Mouse (Mus musculus): ENCODE results near the gene Zfr.

Gene Zfr

GRCm38 (mm10) chr15:12117242-12118092 lies at the start of gene Zfr:
Zfr (plus strand) TSS chr15:12117831.
- peak; percentile 91 to 93 for DNase-seq (ENCODE audit: low spot score in 2 of 2)

- DNase-seq (ENCODE audit: low spot score in 2 of 2), result peak; percentile 64 to 73
Measured at GRCm38 (mm10) chr15:12067971-12068370, 49.7 kb upstream of the Zfr start.

- DNase-seq (ENCODE audit: low spot score in 2 of 2), result no peak
Measured at GRCm38 (mm10) chr15:12068395-12069218, 49.0 kb upstream of the Zfr start.

GRCm38 (mm10) chr15:12072709-12073336 lies 44.8 kb upstream of the Zfr start:
- DNase-seq (ENCODE audit: low spot score in 2 of 2), result no peak

- no peak for DNase-seq (ENCODE audit: low spot score in 2 of 2)
Measured at GRCm38 (mm10) chr15:12074426-12074825, 43.2 kb upstream of the Zfr start.

GRCm38 (mm10) chr15:12082344-12082743 lies 35.3 kb upstream of the Zfr start:
- no peak for DNase-seq (ENCODE audit: low spot score in 2 of 2)

- peak; percentile 56 to 71 for DNase-seq (ENCODE audit: low spot score in 2 of 2)
Measured at GRCm38 (mm10) chr15:12084164-12084563, 33.5 kb upstream of the Zfr start.

- DNase-seq (ENCODE audit: low spot score in 2 of 2), result peak; percentile 32 to 69
Measured at GRCm38 (mm10) chr15:12084859-12085258, 32.8 kb upstream of the Zfr start.

- no peak for DNase-seq (ENCODE audit: low spot score in 2 of 2)
Measured at GRCm38 (mm10) chr15:12087634-12088033, 30.0 kb upstream of the Zfr start.

GRCm38 (mm10) chr15:12088091-12088490 lies 29.5 kb upstream of the Zfr start:
- no peak for DNase-seq (ENCODE audit: low spot score in 2 of 2)

GRCm38 (mm10) chr15:12090087-12090486 lies 27.5 kb upstream of the Zfr start:
- DNase-seq (ENCODE audit: low spot score in 2 of 2), result no peak

- no peak for DNase-seq (ENCODE audit: low spot score in 2 of 2)
Measured at GRCm38 (mm10) chr15:12090981-12091669, 26.5 kb upstream of the Zfr start.

- peak in 1 of 2 experiments; percentile 28 for DNase-seq (ENCODE audit: low spot score in 2 of 2)
Measured at GRCm38 (mm10) chr15:12091781-12092458, 25.7 kb upstream of the Zfr start.

GRCm38 (mm10) chr15:12093026-12093960 lies 24.3 kb upstream of the Zfr start:
- DNase-seq (ENCODE audit: low spot score in 2 of 2), result no peak

GRCm38 (mm10) chr15:12093961-12094566 lies 23.6 kb upstream of the Zfr start:
- DNase-seq (ENCODE audit: low spot score in 2 of 2), result no peak

GRCm38 (mm10) chr15:12096447-12096846 lies 21.2 kb upstream of the Zfr start:
- DNase-seq (ENCODE audit: low spot score in 2 of 2), result no peak

GRCm38 (mm10) chr15:12097344-12097743 lies 20.3 kb upstream of the Zfr start:
- DNase-seq (ENCODE audit: low spot score in 2 of 2), result no peak

- no peak for DNase-seq (ENCODE audit: low spot score in 2 of 2)
Measured at GRCm38 (mm10) chr15:12100912-12101311, 16.7 kb upstream of the Zfr start.

- no peak for DNase-seq (ENCODE audit: low spot score in 2 of 2)
Measured at GRCm38 (mm10) chr15:12103763-12104162, 13.9 kb upstream of the Zfr start.
